Mouse (Mus musculus): Measurements from ENCODE around the gene Tnfsf12. TPM values are rescaled to one million over a fixed set of nuclear protein-coding genes. Genes with fewer than 3 reads are reported as not detected.
A peak's percentile ranks its signal among the peaks of the same experiment; 100 is the strongest.

Tnfsf12 gene
- polyA plus RNA-seq, 1 experiment from 2014 or later = 4.7 TPM

DNA sequence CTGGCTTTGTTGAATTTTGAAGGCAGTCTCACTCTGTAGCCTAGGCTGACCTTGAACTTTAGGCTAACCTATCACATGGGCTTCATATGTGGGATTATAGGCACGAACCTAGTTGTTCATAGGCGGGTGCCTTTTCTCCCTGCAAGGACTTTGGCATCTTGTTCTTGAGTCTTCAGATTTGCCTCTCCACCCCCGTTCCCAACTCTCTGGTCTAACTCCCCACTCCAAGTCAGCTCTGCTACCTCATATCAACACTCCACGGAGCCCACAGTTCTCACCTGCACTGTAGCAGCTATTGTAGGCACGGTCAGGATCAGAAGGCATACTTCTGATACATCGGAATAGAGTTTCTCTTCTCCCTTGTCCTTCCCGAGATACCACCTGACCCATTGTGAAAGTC is 12.1 kb downstream of the Tnfsf12 start:
- H3K27ac ChIP-seq = 0 out of 2 replicates have a peak overlapping the region, but pooled peaks have one; percentile 68
- peaks cover 37% of the 10 kb centered on the region for H3K4me1 ChIP-seq
- H3K9me3 ChIP-seq = no peaks in the 10 kb centered on the region
- no peak for DNase-seq (ENCODE audit: low spot score)
- peaks cover 20% of the 10 kb centered on the region for H3K36me3 ChIP-seq
- H3K27me3 ChIP-seq (ENCODE audit: insufficient read depth, poor library complexity, severe bottlenecking) = peaks cover 23% of the 10 kb centered on the region
- H3K4me3 ChIP-seq = no peak overlapping the region
- WGBS = 81% methylated on average over 7 of the region's 7 CpGs

DNA sequence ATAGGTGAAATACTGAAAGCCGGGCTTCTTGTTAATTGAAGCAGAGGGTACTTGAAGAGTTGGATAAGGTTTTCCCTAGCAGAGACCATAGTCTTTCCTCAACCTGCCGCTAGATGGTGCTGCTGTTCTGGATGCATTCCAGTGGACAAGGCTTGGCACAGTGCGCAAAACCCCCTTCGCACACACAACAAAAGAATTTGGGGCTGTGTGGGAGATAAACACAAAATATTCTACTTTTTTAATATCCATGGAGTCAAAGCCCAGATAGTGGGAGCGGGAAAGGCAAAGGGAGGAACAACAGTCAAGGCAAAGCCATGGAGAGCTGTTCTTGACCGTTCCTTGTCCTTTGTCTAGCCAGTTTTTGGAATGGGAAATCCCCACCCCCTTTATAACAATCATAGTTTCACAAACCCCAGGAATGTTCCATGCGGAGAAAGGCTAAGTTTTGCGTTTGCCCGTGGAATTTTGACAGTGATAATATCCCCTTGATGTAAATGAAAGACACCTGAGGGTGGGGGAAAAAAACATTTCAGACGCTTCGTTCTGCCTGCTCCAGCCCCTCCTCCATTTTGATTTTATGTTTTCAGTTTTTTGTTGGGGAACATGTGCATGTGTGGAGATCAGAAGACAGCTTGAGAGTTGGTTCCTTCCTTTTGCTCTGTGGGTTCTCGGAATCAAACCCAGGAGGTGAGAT is 12.7 kb downstream of the Tnfsf12 start:
- H3K9me3 ChIP-seq = no peaks in the 10 kb centered on the region
- peak; percentile 95 for DNase-seq (ENCODE audit: low spot score)
- H3K27ac ChIP-seq = peak overlapping the region; percentile 94
- H3K27me3 ChIP-seq (ENCODE audit: insufficient read depth, poor library complexity, severe bottlenecking) = peaks cover 23% of the 10 kb centered on the region
- peaks cover 37% of the 10 kb centered on the region for H3K4me1 ChIP-seq
- peaks cover 26% of the 10 kb centered on the region for H3K36me3 ChIP-seq
- H3K4me3 ChIP-seq = peak overlapping the region; percentile 90; the same call in 1 of the 2 replicates
- 29% methylated on average over 12 of the region's 12 CpGs for WGBS

DNA sequence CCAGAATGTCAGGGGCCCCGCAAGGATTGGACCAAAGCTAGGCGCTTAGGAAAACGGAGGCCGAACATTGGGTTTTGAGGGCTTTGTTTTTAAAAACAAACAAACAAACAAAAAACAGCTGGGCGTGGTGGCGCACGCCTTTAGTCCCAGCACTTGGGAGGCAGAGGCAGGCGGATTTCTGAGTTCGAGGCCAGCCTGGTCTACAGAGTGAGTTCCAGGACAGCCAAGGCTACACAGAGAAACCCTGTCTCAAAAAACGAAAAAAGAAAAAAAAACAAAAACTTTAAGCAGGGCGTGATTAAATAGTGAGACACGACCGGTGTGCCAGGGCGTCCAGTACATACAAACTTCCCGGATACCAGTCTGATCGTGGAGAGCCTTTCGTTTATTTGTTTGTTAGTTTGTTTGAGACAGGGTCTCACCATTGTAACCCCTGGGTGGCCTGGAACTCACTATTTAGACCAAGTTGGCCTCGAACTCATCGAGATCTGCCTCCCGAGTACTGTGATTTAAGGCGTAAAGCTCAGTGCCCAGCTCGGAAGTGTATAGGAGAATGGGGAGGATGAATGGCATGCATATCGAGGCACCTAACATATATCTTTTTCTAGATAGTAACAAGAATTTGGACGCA is 13.3 kb downstream of the Tnfsf12 start:
- WGBS = 24% methylated on average over 24 of the region's 24 CpGs
- H3K27ac ChIP-seq = peak overlapping the region; percentile 94
- H3K9me3 ChIP-seq = no peaks in the 10 kb centered on the region
- peaks cover 33% of the 10 kb centered on the region for H3K36me3 ChIP-seq
- H3K27me3 ChIP-seq (ENCODE audit: insufficient read depth, poor library complexity, severe bottlenecking) = peaks cover 23% of the 10 kb centered on the region
- H3K4me1 ChIP-seq = peaks cover 37% of the 10 kb centered on the region
- no peak for DNase-seq (ENCODE audit: low spot score)
- H3K4me3 ChIP-seq = peak overlapping the region; percentile 90

DNA sequence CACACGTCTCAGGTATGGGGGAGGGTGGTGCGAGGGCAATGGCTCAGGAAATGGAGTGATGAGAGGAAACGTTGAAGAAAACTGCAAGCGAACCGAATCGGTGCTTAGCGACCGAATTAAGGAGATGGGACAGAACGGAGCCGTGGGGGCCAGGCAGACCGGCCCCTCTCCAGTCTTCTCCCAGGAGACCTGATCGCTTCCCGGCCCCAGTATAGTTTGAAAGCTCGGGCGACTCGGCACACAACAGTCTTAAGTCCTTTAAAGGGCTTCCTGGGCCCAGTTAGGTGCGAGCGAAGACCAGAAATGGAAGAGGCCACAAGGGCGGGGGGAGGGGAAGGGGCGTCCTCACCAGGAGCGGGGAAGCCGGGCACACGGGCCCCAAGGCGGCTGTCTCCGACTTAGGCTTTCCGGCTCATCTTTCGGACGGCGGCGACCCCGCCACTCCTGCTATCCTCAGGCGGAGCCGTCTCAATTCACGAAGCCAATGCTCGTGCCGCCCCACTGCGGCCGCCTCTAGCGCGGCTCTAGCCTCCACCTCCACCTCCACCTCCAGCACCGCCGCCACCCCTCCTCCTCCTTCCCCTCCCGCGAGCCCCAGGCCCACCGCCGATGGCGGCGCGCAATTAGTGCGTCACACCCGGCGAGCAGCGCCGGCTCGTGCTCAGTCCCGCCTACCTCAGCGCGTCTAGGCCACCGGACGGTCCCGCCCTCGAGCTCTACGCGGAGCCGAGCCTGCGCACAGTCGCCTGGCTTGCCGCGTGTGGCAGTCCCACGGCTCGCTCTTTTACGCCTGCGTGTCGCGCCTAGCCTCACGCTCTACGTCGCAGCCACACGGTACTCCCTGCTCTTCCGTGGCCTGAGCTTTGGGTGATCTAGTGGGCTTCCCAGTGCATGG is 14.1 kb downstream of the Tnfsf12 start, which contains the start of gene Senp3:
Gene Senp3 (minus strand): TSS at position 771 of the 895 bp plus-strand sequence.
- DNase-seq (ENCODE audit: low spot score) = peak; percentile 98
- peak within 1 kb of the TSS; percentile 90 for H3K4me3 ChIP-seq
- H3K36me3 ChIP-seq = peaks cover 40% of the 10 kb centered on the region
- under 1% methylated on average over 79 of the region's 80 CpGs for WGBS
- H3K27me3 ChIP-seq (ENCODE audit: insufficient read depth, poor library complexity, severe bottlenecking) = peaks cover 17% of the 10 kb centered on the region
- H3K4me1 ChIP-seq = peaks cover 31% of the 10 kb centered on the region
- no peaks in the 10 kb centered on the region for H3K9me3 ChIP-seq
- H3K27ac ChIP-seq = peak within 1 kb of the TSS; percentile 94

DNA sequence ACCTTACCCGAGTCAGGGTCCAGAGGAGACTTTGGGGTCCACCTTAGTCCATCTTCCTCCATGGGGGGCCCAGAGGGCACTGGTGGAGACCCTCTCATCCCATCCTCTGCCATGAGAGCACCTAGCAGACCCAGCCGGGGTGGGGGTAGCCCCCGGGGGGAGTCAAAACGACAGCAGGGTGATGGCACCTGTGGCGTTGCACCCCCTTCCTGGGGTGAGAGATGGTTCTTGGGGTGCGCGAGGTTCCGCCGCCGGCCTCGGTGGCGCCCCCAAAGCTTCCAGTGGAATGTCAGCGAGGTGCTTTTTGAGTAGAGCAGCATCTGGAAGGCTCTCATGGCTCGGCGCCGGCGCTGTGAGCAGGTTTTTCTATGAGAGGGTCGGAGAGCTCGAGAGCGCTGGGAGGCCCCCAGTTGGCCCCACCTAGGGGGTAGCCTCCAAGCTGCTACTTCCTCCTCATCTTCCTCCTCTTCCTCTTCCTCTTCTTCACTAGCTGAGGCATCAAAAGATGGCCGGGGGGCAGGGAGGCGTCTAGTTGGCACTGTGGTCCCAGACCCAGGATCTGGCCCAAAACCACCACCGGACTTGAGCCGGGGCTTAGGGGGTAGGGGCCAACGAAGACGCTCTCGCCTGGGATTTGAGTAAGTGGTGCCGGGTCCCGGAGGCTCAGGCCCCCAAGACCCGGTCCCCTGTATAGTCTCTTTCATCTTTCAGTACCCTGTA is 15.4 kb downstream of the Tnfsf12 start:
- peaks cover 26% of the 10 kb centered on the region for H3K4me1 ChIP-seq
- 0 out of 2 replicates have a peak overlapping the region, but pooled peaks have one; percentile 42 for H3K27ac ChIP-seq
- peak overlapping the region; percentile 90 for H3K4me3 ChIP-seq
- no peaks in the 10 kb centered on the region for H3K9me3 ChIP-seq
- peaks cover 53% of the 10 kb centered on the region for H3K36me3 ChIP-seq
- peaks cover 15% of the 10 kb centered on the region for H3K27me3 ChIP-seq (ENCODE audit: insufficient read depth, poor library complexity, severe bottlenecking)
- no peak for DNase-seq (ENCODE audit: low spot score)
- 88% methylated on average over 30 of the region's 30 CpGs for WGBS

DNA sequence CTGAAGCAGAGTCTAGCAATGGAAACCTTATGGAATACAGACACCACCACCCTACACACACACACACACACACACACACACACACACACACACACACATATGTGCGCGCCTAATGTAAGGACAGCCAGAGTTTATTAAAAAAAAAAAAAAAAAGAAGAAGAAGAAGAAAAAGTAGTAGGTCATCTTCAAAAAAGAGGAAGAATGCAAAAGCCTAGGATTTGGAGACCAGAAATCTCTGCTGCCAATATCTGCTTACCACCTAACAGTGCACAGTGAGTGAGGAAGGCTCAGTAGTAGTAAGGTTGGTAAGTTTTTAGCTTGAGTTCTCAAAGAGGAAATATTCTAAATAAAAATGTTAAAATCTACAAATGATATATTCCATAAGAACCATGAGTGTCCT is 16.5 kb downstream of the Tnfsf12 start:
- H3K4me3 ChIP-seq = no peak overlapping the region
- peaks cover 65% of the 10 kb centered on the region for H3K36me3 ChIP-seq
- no peak overlapping the region for H3K27ac ChIP-seq
- DNase-seq (ENCODE audit: low spot score) = no peak
- H3K4me1 ChIP-seq = peaks cover 21% of the 10 kb centered on the region
- 100% methylated on average over 2 of the region's 2 CpGs for WGBS
- no peaks in the 10 kb centered on the region for H3K9me3 ChIP-seq
- peaks cover 4% of the 10 kb centered on the region; the same call in 1 of the 2 replicates for H3K27me3 ChIP-seq (ENCODE audit: insufficient read depth, poor library complexity, severe bottlenecking)

DNA sequence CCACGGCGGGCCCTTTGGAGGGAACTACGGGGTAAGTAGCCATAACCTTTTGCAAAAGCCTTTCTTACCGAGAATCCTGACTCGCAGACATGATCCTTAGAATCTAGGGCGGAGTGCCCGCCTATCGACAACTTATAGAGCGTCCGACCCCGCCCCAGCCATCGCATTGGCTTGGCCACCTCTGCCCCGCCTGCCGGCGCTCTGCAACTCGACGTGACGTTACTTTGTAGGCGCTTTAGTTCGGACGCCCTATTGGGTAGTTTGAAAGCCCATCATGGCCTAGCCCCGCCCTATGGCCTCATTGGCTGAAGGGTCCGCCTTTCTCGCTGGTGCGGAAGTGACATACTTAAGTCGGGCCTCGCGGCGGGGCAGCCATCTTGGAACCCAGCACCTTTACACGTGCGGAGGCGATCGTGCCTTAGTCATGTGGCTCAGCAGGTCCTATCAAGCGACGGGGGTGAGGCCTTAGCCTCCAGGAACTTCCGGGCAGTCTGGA is 23.4 kb downstream of the Tnfsf12 start, which contains the start of gene Eif4a1:
Gene Eif4a1 (minus strand): TSS at position 213 of the 496 bp plus-strand sequence.
- peaks cover 87% of the 10 kb centered on the region for H3K36me3 ChIP-seq
- peak within 1 kb of the TSS; percentile 100 for H3K27ac ChIP-seq
- DNase-seq (ENCODE audit: low spot score) = peak; percentile 100
- H3K27me3 ChIP-seq (ENCODE audit: insufficient read depth, poor library complexity, severe bottlenecking) = no peaks in the 10 kb centered on the region
- peaks cover 7% of the 10 kb centered on the region for H3K4me1 ChIP-seq
- no peaks in the 10 kb centered on the region for H3K9me3 ChIP-seq
- H3K4me3 ChIP-seq = peak within 1 kb of the TSS; percentile 100
- under 1% methylated on average over 36 of the region's 36 CpGs for WGBS

DNA sequence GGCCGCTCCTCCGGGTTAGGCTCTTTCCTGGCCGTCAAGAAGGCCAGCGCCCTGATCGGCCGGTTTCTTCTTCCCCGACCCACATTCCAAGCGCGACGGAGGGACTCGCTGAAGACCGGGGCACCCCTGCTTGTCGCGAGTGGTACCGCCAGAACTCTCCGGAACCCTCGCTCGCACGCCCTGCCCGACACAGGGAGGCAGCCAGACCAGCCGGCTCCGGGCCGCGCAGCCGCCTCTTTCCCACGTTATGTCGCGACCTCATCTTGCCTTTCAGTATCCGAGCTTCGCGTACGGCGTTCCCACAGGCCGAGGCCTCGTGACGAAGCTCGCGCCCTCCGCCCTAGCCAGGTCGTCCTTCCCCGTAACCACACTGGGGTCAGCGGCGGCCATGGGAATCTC is 23.9 kb downstream of the Tnfsf12 start:
- H3K27me3 ChIP-seq (ENCODE audit: insufficient read depth, poor library complexity, severe bottlenecking) = no peaks in the 10 kb centered on the region
- H3K9me3 ChIP-seq = no peaks in the 10 kb centered on the region
- H3K4me1 ChIP-seq = peaks cover 7% of the 10 kb centered on the region
- WGBS = under 1% methylated on average over 43 of the region's 43 CpGs
- peak overlapping the region; percentile 100 for H3K27ac ChIP-seq
- peak overlapping the region; percentile 100 for H3K4me3 ChIP-seq
- H3K36me3 ChIP-seq = peaks cover 85% of the 10 kb centered on the region
- DNase-seq (ENCODE audit: low spot score) = peak; percentile 87

DNA sequence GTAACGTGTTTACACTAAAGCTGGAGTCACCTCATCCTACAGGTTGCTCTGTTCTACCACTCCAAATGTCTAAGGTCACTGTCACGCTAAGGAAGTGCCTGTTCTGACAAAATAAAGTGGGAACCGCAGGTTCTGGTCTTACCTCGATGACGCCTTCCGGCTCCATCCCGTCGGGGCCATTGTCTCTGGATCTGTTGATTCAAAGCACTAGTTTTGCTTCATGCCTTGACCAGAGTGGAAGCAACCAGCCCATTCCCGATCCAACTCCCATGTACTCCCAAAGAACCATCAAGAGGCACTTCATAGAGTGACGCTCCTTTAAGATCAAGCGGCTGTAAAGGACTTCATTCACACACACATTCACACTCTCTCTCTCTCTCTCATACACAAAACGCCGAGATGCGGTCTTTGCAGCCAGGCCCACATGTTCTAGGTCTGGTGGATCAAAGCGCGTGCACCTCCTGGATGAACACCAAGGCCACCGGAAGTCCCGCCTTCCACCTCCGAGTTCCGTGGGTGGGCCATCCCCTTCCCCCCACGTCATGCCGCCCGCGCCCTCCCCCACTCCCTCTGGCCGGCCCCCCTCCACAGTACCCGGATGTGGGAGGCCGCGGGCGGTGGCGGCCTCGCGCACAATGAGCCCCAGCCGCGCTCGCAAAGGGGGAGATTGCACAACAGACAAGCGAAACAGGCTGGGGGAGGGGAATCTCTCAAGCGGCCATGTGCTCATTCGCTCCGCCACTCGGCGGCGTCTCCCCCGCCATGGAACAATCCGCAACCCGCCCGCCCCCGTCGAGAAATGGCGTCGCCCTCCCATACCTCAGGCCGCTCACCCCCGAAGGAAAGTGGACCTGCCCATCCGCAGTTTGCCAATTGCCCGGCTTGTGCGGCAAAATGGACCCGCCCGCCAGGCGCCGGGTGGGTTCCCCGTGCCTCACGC is 24.6 kb downstream of the Tnfsf12 start:
- H3K4me1 ChIP-seq = peaks cover 7% of the 10 kb centered on the region
- H3K9me3 ChIP-seq = no peaks in the 10 kb centered on the region
- H3K27ac ChIP-seq = peak overlapping the region; percentile 100
- H3K27me3 ChIP-seq (ENCODE audit: insufficient read depth, poor library complexity, severe bottlenecking) = no peaks in the 10 kb centered on the region
- peaks cover 85% of the 10 kb centered on the region for H3K36me3 ChIP-seq
- peak; percentile 96 for DNase-seq (ENCODE audit: low spot score)
- H3K4me3 ChIP-seq = peak overlapping the region; percentile 100
- 1% methylated on average over 61 of the region's 61 CpGs for WGBS

DNA sequence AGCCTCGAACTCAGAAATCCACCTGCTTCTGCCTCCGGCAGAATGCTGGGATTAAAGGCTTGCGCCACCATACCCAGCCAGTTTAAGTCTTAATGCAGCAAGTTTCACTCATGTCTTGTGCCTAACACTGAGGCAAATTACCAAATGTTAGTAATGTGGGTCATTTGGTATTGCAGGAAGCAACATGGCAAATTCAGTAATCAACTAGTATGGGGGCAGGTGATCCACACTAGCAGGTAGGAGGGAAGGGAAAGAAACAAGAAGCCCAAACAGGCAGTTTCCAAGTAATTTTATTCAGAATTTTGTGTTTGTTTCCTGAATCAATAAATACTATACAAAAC is 29.0 kb downstream of the Tnfsf12 start:
- H3K27me3 ChIP-seq (ENCODE audit: insufficient read depth, poor library complexity, severe bottlenecking) = no peaks in the 10 kb centered on the region
- no peak for DNase-seq (ENCODE audit: low spot score)
- peaks cover 26% of the 10 kb centered on the region for H3K4me1 ChIP-seq
- no peak overlapping the region for H3K4me3 ChIP-seq
- WGBS = 86% methylated on average over 3 of the region's 3 CpGs
- H3K27ac ChIP-seq = no peak overlapping the region
- H3K36me3 ChIP-seq = peaks cover 78% of the 10 kb centered on the region
- no peaks in the 10 kb centered on the region for H3K9me3 ChIP-seq

DNA sequence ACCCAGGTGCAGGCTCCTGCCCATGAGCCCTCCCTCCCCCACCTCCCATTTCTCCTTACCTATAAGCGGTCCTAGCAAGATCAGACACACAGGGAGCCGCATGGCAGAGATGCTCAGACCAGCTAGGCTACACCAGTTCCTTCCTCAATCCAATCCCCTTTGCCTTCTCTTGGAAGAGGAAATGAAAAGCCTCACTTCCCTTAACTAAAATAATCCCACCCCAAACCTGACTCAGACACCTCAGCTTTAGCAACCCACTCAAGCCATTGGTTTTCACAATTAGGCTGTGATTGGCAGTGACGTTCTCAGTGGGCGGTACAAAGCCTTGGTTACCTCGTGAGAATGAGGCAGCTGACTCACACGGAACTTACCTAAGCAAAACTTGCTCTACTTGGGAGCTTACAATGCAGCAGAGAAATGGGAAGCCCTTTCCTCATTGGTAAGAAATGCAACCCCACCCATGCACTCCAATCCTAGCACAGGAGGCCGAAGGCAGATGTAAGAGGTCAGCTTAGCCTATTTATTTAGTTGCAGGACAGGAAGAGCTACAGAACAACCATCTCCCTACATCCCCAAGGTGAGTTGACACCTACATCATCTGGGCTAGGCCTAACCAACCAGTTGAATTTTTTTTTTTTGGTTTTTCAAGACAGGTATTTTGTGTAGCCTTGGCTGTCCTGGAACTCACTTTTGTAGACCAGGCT is 29.5 kb downstream of the Tnfsf12 start, which contains the start of gene Cd68:
Gene Cd68 (minus strand): TSS at position 193 of the 704 bp plus-strand sequence.
- Histone ChIP-seq H3K4me3 (no peak within 1 kb of the TSS), H3K27me3 (ENCODE audit: insufficient read depth, poor library complexity, severe bottlenecking) (no peaks in the 10 kb centered on the region), H3K9me3 (no peaks in the 10 kb centered on the region), H3K36me3 (peaks cover 74% of the 10 kb centered on the region), H3K27ac (0 out of 2 replicates have a peak within 1 kb of the TSS, but pooled peaks have one; percentile 16), H3K4me1 (peaks cover 31% of the 10 kb centered on the region)
- no peak for DNase-seq (ENCODE audit: low spot score)
- WGBS = 33% methylated on average over 7 of the region's 7 CpGs
